Mouse (Mus musculus): ENCODE results near the gene Gm43552. TPM values are rescaled to one million over a fixed set of nuclear protein-coding genes. Genes with fewer than 3 reads are reported as not detected.

Gm43552 gene
- polyA plus RNA-seq, 1 experiment from 2014 or later: not detected

DNA sequence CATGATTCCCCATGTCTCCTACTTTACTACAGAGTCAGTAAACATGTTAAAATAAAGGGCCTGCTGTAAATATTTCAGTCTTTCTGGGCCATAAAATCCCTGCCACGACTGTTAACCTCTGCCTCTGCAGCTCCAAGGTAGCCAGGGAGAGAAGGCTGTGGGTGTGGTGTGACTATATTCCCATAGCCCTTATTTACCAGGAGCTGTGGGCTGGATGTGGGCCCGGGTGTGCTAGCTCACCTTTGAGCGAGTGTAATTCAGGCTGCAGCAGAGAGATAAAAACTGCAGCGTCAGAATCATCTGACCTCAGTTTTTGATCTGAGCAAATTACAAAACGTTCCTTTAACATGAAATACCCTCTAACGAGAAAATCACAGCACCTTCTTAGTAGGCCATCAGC lies 71.8 kb downstream of the Gm43552 start:
- H3K27ac ChIP-seq: no peak overlapping the region
- H3K4me3 ChIP-seq: no peak overlapping the region
- DNase-seq (ENCODE audit: low spot score): no peak
- WGBS: 64% methylated on average over 6 of the region's 6 CpGs
- no peaks in the 10 kb centered on the region for H3K9me3 ChIP-seq (replicated peaks)
- H3K27me3 ChIP-seq (ENCODE audit: low read depth, poor library complexity, severe bottlenecking): no peaks in the 10 kb centered on the region
- H3K4me1 ChIP-seq: peaks cover 7% of the 10 kb centered on the region
- H3K36me3 ChIP-seq: peaks cover 82% of the 10 kb centered on the region

DNA sequence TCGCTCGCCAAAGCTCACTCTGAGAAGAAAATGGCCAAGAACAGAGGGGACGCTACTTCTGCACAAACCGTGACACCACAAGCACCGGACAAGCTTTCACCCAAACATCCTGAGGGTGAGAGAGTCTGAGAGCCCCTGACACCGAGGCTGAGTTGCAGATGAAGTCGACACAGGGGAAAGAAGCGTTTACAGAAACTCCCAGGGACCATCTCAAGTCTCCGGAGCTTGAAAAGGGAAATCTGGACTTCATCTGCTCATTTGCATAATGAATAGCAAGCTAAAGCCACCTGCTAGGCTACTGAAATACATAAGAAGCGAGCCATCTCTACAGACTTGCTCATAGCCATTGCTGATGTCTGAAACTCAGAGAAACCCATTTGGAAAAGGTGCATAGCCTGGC lies 73.5 kb downstream of the Gm43552 start:
- no peaks in the 10 kb centered on the region for H3K9me3 ChIP-seq (replicated peaks)
- H3K27ac ChIP-seq: no peak overlapping the region
- no peak for DNase-seq (ENCODE audit: low spot score)
- H3K36me3 ChIP-seq: peaks cover 74% of the 10 kb centered on the region
- WGBS: 89% methylated on average over 10 of the region's 10 CpGs
- no peaks in the 10 kb centered on the region for H3K27me3 ChIP-seq (ENCODE audit: low read depth, poor library complexity, severe bottlenecking)
- H3K4me1 ChIP-seq: peaks cover 15% of the 10 kb centered on the region
- no peak overlapping the region for H3K4me3 ChIP-seq

DNA sequence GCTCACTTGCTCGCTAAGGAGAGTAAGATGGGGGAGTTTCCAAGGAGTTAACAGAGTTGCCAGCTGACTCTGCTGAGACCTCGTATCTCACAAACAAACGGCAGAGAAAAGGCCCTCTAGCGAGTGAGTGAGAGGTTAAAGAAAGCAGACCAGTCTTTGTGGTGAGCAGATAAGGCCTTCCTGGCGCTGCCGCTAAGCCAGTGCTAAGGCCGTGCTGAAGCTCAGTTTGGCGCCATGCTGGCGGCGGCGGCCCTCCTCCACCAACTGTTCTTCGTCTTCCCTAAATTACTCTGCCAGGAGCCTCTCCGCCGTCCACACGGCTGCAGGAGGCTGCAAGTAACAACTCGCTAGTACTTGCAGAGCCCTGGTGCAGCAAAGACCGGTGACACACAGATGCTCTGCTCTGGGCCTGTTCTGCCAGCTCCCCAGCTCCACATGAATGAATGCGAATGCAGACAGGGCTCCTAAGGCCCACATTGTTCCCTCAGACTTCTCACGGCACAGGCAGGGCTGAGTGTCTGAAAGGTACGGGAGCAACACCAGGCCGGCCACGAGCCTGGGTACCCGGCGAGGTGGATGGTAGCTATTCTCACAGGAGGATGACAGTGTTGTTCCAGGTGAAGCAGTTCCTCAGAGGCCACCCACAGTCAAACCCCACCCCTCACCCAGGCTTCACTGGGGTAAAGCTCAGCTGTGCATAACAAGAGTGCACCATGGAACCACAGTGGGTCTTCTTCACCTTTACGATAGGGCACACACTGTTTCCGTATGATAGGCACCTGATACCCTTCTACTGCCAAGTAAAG lies 76.8 kb downstream of the Gm43552 start:
- H3K4me1 ChIP-seq: peaks cover 15% of the 10 kb centered on the region
- peaks cover 63% of the 10 kb centered on the region for H3K36me3 ChIP-seq
- no peaks in the 10 kb centered on the region for H3K27me3 ChIP-seq (ENCODE audit: low read depth, poor library complexity, severe bottlenecking)
- peak overlapping the region; percentile 92 for H3K27ac ChIP-seq
- H3K9me3 ChIP-seq (replicated peaks): no peaks in the 10 kb centered on the region
- peak; percentile 76 for DNase-seq (ENCODE audit: low spot score)
- WGBS: 16% methylated on average over 26 of the region's 26 CpGs
- peak overlapping the region; percentile 32 for H3K4me3 ChIP-seq

DNA sequence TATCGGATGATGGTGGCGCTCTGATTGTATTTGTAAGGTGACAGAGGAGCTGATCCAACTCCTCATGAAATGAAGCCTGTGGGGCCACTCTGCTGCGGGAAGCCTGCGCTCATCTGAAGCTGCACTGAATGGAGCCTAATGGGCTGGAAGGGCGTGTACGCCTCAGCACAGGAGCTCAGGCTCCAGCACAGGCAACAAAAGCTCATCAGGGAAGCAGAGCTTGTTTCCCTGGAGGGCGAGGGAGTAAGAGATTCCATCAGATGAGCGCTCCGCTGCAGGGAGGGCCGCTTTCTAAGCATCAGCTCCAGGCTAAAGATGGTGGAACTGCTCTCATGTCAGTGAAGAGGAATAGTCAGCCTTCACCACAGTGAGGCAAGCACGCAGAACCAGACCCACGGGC lies 84.6 kb downstream of the Gm43552 start:
- WGBS: 60% methylated on average over 12 of the region's 12 CpGs

DNA sequence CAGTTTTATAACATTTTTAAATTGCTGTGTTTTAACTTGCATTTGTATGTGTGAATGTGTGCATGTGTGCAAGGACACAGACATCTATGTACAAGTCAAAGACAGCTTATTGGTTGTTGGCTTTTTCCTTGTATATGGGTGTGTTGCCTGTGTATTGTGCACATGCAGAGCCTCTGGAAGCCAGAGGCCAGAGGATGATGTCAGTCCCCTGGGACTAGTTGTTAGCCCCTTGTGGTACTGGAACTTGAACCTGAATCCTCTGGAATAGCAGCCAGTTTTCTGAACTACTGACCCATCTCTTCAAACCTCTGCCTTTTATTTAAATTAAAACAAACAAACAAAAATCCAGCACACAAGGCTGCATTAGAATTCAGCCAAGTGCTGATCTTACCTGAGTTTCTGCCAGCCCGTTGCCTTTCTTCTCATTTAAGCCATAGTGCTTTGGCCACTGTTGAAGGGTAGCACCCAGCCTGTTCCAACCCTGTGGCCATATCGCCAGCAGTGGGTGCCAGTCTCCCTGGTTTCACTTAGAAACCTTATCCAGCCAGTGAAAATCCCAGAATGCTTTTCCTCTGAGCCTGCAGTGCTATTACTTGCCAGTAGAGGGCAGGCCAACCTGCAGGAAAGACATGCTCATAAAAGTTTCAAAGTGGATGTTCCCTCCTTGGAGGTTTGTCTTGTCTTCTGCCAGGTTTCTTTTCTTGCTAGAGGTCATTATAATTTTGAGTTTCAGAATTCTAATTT lies 91.2 kb downstream of the Gm43552 start:
- Histone ChIP-seq H3K27me3 (ENCODE audit: low read depth, poor library complexity, severe bottlenecking) (no peaks in the 10 kb centered on the region), H3K4me3 (no peak overlapping the region), H3K9me3 (replicated peaks) (no peaks in the 10 kb centered on the region), H3K27ac (no peak overlapping the region), H3K36me3 (peaks cover 95% of the 10 kb centered on the region), H3K4me1 (no peaks in the 10 kb centered on the region)
- 35% methylated on average over 2 of the region's 2 CpGs for WGBS
- peak; percentile 76 for DNase-seq (ENCODE audit: low spot score)

More for the DNA sequence above, 84.6 kb downstream of the Gm43552 start:
- no peak for DNase-seq (ENCODE audit: low spot score)
- H3K27me3 ChIP-seq (ENCODE audit: low read depth, poor library complexity, severe bottlenecking): no peaks in the 10 kb centered on the region
- no peak overlapping the region for H3K4me3 ChIP-seq
- H3K36me3 ChIP-seq: peaks cover 83% of the 10 kb centered on the region
- H3K27ac ChIP-seq: no peak overlapping the region
- H3K4me1 ChIP-seq: no peaks in the 10 kb centered on the region
- H3K9me3 ChIP-seq (replicated peaks): no peaks in the 10 kb centered on the region

DNA sequence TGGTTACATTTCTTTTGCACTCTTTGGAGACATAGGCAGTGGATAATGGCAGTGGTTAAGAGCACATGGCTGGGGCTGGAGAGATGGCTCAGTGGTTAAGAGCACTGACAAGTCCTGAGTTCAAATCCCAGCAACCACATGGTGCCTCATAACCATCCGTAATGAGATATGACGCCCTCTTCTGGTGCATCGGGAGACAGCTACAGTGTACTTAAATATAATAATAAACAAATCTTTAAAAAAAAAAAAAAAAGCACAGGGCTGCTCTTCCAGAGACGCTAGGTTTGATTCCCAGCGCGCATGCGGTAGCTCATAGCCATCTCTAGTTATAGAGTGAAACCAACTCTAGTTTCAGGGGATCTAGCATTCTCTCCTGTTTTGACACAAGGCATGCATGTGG lies 98.2 kb downstream of the Gm43552 start:
- Histone ChIP-seq H3K27ac (no peak overlapping the region), H3K9me3 (replicated peaks) (no peaks in the 10 kb centered on the region), H3K4me3 (no peak overlapping the region), H3K36me3 (peaks cover 67% of the 10 kb centered on the region), H3K27me3 (ENCODE audit: low read depth, poor library complexity, severe bottlenecking) (no peaks in the 10 kb centered on the region), H3K4me1 (peaks cover 13% of the 10 kb centered on the region; the same call in 1 of the 2 replicates)
- WGBS: 92% methylated on average over 7 of the region's 7 CpGs
- no peak for DNase-seq (ENCODE audit: low spot score)

DNA sequence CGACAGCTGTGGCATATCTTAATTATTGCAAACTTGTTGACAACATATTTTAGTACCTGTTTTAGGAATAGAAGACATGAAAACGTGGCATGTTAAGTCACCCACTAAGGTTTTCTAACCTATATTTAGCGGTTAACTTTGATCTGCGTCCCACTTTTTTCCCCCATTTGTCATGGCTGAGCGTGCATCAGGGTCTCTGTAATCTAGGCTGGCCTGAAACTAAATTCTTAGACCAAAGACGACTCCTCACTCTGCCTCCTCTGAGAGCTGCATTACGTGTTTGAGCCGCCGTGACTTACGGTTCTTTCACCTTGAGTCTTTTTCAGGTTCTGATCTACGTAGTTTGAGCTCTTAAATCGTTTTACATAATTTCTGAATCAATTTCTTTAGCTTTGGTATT lies 100.9 kb downstream of the Gm43552 start:
- DNase-seq (ENCODE audit: low spot score): no peak
- Histone ChIP-seq H3K27ac (peak overlapping the region; percentile 99), H3K9me3 (replicated peaks) (no peaks in the 10 kb centered on the region), H3K4me1 (peaks cover 16% of the 10 kb centered on the region; the same call in 1 of the 2 replicates), H3K27me3 (ENCODE audit: low read depth, poor library complexity, severe bottlenecking) (no peaks in the 10 kb centered on the region), H3K4me3 (peak overlapping the region; percentile 94), H3K36me3 (peaks cover 66% of the 10 kb centered on the region)
- WGBS: 5% methylated on average over 12 of the region's 12 CpGs

DNA sequence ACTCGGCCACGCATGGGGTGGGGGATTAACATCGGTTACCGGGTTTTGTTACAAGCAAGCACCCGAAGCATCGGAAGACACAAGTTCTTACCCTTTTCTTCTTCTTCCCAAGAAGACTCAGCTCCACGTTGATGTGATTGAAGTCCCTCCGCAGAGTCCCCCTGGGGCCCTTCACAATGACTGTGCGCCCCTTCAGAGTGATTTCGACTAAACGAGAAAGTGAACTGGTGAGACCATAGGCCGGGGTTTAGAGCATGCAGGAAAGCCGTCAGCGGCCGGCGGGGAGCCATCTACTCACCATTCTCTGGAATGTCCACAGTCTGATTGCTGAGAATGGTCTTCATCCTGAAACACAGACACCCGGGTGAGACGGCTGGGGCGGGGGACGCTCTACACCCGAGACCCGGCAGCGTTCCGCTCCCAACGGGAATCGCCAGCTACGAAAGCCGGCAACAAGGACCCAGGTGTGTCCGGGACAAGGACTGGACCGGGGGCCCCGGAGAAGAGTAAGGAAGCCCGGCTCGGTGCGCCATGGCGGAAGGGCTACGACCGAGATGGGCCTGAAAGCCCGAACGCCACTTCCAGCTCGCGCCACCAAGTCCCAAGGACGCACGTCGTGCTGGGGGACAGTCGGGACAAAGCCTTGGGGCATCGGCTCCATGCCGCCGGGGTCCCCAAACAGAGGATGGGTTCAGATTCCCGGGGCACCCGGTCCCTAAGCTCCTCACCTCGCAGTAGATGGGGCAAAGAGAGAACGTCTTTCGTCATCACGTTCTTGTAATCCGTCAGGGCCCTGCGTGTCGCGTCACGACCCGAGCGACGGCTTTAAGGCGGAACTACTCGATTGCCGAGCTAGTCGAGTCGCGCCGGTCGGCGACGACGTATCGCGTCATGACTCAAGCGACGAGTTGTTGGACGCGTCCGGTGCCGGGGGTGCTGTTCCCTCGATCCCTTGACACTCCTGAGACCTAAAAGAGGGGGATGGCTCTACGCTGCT lies 101.7 kb downstream of the Gm43552 start, which contains the start of the genes Rpl9 and Lias:
Gene Rpl9 (minus strand): TSS at position 797 of the 997 bp plus-strand sequence.
Gene Lias (plus strand): TSS at position 850 of the 997 bp plus-strand sequence.
- DNase-seq (ENCODE audit: low spot score): peak; percentile 98
- H3K4me1 ChIP-seq: peaks cover 16% of the 10 kb centered on the region; the same call in 1 of the 2 replicates
- no peaks in the 10 kb centered on the region for H3K9me3 ChIP-seq (replicated peaks)
- peak within 1 kb of the TSS; percentile 94 for H3K4me3 ChIP-seq
- H3K36me3 ChIP-seq: peaks cover 61% of the 10 kb centered on the region
- WGBS: under 1% methylated on average over 83 of the region's 83 CpGs
- H3K27ac ChIP-seq: peak within 1 kb of the TSS; percentile 99
- H3K27me3 ChIP-seq (ENCODE audit: low read depth, poor library complexity, severe bottlenecking): no peaks in the 10 kb centered on the region

DNA sequence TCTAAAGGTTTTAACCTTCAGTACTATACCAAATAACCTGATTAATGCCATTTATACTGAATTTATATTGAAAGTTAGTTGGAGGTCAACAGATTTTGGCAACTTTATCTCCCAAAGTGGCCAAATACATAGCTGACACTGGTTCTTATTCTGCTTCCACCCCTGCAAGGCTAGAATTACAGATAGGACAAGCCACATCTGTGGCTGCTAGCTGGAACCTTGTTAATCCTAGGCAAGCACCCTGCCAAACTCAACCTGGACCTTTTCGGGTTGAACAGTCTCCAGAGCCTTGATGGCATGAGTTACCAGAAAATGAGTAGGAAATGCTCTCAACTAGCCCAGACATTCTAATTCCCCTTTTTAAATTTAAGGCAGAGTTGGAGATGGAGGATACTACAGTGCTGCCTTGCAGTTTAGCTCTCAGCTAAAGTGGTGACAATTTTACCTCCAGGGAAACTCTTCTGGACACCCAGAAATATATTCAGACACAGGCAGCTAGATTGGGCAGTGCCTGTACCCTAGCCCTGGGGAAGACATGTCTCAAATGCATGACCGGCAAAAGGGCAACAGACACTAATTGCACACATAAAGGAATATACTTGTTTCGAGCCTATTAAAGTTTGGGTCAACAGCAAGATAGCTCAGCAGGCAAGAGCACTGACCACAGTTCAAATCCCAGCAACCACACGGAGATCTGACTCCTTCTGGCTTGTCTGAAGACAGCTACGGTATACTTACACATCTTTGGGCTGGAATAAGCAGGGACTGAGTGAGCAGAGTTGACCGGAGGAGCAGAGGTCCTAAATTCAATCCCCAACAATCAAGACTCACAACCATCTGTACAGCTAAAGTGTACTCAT lies 105.4 kb downstream of the Gm43552 start:
- H3K27me3 ChIP-seq (ENCODE audit: low read depth, poor library complexity, severe bottlenecking): no peaks in the 10 kb centered on the region
- WGBS: 77% methylated on average over 6 of the region's 6 CpGs
- peaks cover 16% of the 10 kb centered on the region; the same call in 1 of the 2 replicates for H3K4me1 ChIP-seq
- no peaks in the 10 kb centered on the region for H3K9me3 ChIP-seq (replicated peaks)
- DNase-seq (ENCODE audit: low spot score): no peak
- H3K4me3 ChIP-seq: 0 out of 2 replicates have a peak overlapping the region, but pooled peaks have one; percentile 6
- no peak overlapping the region for H3K27ac ChIP-seq
- peaks cover 39% of the 10 kb centered on the region for H3K36me3 ChIP-seq

DNA sequence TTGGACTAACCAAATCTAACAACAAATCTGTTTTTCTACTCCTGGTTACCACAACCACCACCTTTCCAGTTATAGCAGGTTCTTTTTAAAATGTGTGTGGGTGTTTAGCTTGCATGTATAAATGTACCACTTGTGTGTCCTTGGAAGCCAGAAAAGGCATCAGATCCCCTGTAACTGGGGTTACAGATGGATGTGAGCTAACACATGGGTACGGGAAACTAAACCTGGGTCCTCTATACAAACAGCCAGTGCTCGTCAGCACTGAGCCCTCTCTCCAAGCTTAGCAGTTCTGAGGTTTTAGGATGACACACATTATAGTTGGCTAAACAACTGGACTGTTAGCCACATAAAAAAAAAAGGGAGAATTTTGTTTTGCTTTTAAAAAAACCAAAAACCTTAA lies 106.9 kb downstream of the Gm43552 start:
- H3K36me3 ChIP-seq: peaks cover 39% of the 10 kb centered on the region
- no peak overlapping the region for H3K27ac ChIP-seq
- no peak for DNase-seq (ENCODE audit: low spot score)
- H3K4me3 ChIP-seq: no peak overlapping the region
- no peaks in the 10 kb centered on the region for H3K27me3 ChIP-seq (ENCODE audit: low read depth, poor library complexity, severe bottlenecking)
- H3K4me1 ChIP-seq: peaks cover 13% of the 10 kb centered on the region; the same call in 1 of the 2 replicates
- 70% methylated on average over 2 of the region's 2 CpGs for WGBS
- H3K9me3 ChIP-seq (replicated peaks): no peaks in the 10 kb centered on the region

Measured in limb, embryonic 10.5 days (tissue).